Mouse (Mus musculus) forebrain, embryonic 15.5 days (tissue): ENCODE measurements at regions not wholly inside any gene's neighbourhood (a gene's known extent, or its start where the extent isn't known, plus 50 kb on each side); places are given as distances from the start of the nearest gene placed in this dataset.

Experiments
- ATAC-seq: fragments of 200-750 bp; cut with Nextera tagmentation; replicated peaks from 2 replicates; pipeline ENCODE4 v1.8.0; 2017; ENCODE audit warnings: mild to moderate bottlenecking, moderate TSS enrichment, moderate library complexity
- H3K27ac ChIP-seq: fragments of 300-500 bp; sonication (generic); replicated peaks from 2 replicates; pipeline ENCODE4 v1.5.1; 2015; ENCODE audit warnings: mild to moderate bottlenecking, inconsistent platforms
- H3K27me3 ChIP-seq: fragments of 300-500 bp; sonication (generic); 2 replicates; pipeline ENCODE4 v1.6.1; 2015; ENCODE audit warnings: inconsistent platforms
- H3K36me3 ChIP-seq: fragments of 300-500 bp; sonication (generic); 2 replicates; pipeline ENCODE4 v1.6.1; 2015; ENCODE audit warnings: mild to moderate bottlenecking, inconsistent platforms
- H3K4me1 ChIP-seq: fragments of 300-500 bp; sonication (generic); 2 replicates; pipeline ENCODE4 v1.6.1; 2015; ENCODE audit warnings: inconsistent platforms
- H3K4me2 ChIP-seq: fragments of 300-500 bp; sonication (generic); replicated peaks from 2 replicates; pipeline ENCODE4 v1.6.1; 2015; ENCODE audit warnings: mild to moderate bottlenecking, inconsistent platforms
- H3K4me3 ChIP-seq: fragments of 300-500 bp; sonication (generic); 2 replicates; pipeline ENCODE4 v1.5.1; 2015; ENCODE audit warnings: mild to moderate bottlenecking, inconsistent platforms
- H3K9ac ChIP-seq: fragments of 300-500 bp; sonication (generic); replicated peaks from 2 replicates; pipeline ENCODE4 v1.6.1; 2015; ENCODE audit warnings: mild to moderate bottlenecking, inconsistent platforms
- H3K9me3 ChIP-seq: fragments of 300-500 bp; sonication (generic); 2 replicates; pipeline ENCODE4 v1.6.1; 2016; ENCODE audit warnings: inconsistent platforms
- WGBS: fragments of 180-500 bp; shearing (Covaris S2); methylation state at CpG from one replicate; pipeline ENCODE4 v1.1.7; 2015; ENCODE audit warnings: mixed read lengths; 5-methylcytosine and 5-hydroxymethylcytosine counted together

DNA sequence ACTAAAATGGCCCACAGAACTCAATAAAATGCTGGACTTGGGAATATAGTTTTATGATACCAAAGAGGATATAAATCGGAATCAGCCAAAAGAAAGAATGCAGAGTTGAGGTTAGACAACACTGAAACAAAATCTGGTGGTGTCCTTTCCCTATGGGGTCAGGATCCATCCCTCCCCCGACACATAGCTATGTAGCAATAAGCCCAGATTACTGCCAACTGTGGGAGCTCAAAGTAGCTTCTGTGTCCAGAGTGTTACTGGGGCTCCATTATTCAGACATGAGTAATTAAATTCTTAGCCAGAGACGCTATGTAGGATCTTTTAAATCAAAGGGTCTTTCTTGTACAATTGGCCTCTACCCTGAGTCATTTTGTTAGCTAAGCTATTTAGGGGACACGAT is 109.4 kb upstream of the Igfbp7 start:
- Histone ChIP-seq H3K9ac (no peak overlapping the region), H3K4me1 (no peaks in the 10 kb centered on the region), H3K27ac (no peak overlapping the region), H3K36me3 (no peaks in the 10 kb centered on the region), H3K9me3 (no peaks in the 10 kb centered on the region), H3K4me3 (no peak overlapping the region), H3K27me3 (no peaks in the 10 kb centered on the region), H3K4me2 (no peak overlapping the region)
- no peak for ATAC-seq
- 56% methylated on average over 4 of the region's 4 CpGs for WGBS

DNA sequence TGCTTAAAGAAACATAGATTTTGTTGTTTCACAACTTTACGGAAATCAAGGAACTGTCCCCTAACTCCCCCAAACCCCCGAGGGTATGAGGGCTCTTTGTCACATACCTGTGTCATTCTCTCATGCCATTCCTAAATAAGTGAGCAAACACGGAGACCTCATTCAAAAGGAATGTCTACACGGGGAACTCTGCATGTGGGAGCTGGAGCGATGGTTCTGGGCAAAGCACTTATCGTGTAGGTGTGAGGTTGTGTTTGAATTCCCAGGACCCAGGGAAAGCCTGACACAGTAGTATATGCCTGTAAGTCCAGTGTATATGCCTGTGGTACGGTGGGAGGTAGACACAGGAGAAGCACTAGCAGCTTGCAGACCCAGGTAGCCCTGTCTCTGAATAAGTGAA is 107.6 kb upstream of the Igfbp7 start:
- no peak overlapping the region for H3K4me2 ChIP-seq
- H3K36me3 ChIP-seq = no peaks in the 10 kb centered on the region
- no peak overlapping the region for H3K9ac ChIP-seq
- H3K27ac ChIP-seq = no peak overlapping the region
- no peaks in the 10 kb centered on the region for H3K4me1 ChIP-seq
- whole genome bisulfite sequencing = 92% methylated on average over 7 of the region's 7 CpGs
- H3K9me3 ChIP-seq = no peaks in the 10 kb centered on the region
- no peak overlapping the region for H3K4me3 ChIP-seq
- no peaks in the 10 kb centered on the region for H3K27me3 ChIP-seq
- no peak for ATAC-seq

DNA sequence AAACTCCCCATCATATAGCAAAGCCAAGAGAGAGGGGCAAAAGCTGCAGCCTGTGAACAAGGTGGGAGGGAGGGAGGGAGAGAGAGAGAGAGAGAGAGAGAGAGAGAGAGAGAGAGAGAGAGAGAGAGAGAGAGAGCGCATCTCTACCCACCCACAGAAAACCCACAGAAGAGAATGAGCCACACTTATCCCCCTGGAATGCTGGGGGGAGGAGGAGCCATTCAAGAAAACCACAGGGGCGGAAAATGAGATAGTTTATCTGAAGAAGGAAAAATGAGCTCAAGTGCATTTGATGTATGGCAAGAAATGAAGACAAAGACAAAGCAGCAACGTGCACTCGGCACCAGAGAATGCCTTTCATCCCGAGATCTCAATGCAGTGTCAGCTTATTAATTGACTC is 94.8 kb upstream of the Igfbp7 start:
- Histone ChIP-seq H3K4me2 (0 out of 2 replicates have a peak overlapping the region, but pooled peaks have one; percentile 6), H3K27ac (peak overlapping the region; percentile 23; the same call in 1 of the 2 replicates)
- 7% methylated on average over 5 of the region's 5 CpGs for WGBS

DNA sequence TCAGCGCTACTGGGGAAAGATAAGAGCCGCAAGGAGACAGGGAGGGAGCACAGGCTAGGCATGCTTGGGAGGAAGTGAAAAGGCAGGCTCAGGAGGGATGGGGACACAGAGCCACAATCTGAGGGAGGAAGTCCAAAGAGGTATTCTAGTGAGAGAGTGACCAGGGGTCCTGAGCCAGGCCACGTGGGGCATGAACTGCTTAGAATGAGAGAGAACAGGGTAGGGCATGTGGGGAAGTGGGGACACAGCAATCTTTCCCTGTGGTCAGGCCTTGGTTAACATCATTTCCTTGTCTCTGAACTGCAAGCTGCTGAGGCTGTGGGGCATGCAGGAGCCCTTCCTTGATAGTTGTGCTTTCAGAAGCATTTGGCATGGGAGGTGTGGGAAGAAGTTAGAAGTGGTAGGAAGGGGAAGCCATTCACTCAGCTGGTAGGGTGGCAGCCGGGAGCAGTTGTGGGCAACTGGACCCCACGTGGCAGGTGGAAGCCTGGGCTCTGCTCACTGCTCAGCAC is 92.2 kb upstream of the Igfbp7 start:
- no peaks in the 10 kb centered on the region for H3K27me3 ChIP-seq
- peaks cover 7% of the 10 kb centered on the region; the same call in 1 of the 2 replicates for H3K4me1 ChIP-seq
- no peak overlapping the region for H3K4me3 ChIP-seq
- no peak overlapping the region for H3K4me2 ChIP-seq
- no peak overlapping the region for H3K27ac ChIP-seq
- no peaks in the 10 kb centered on the region for H3K36me3 ChIP-seq
- H3K9ac ChIP-seq = no peak overlapping the region
- ATAC-seq = no peak
- 83% methylated on average over 5 of the region's 5 CpGs for WGBS
- no peaks in the 10 kb centered on the region for H3K9me3 ChIP-seq

More for the DNA sequence above, 94.8 kb upstream of the Igfbp7 start:
- Histone ChIP-seq H3K4me1 (peaks cover 7% of the 10 kb centered on the region; the same call in 1 of the 2 replicates), H3K4me3 (no peak overlapping the region), H3K36me3 (no peaks in the 10 kb centered on the region), H3K9me3 (no peaks in the 10 kb centered on the region), H3K27me3 (no peaks in the 10 kb centered on the region), H3K9ac (no peak overlapping the region)
- ATAC-seq = no peak; the same call in 1 of the 2 replicates

DNA sequence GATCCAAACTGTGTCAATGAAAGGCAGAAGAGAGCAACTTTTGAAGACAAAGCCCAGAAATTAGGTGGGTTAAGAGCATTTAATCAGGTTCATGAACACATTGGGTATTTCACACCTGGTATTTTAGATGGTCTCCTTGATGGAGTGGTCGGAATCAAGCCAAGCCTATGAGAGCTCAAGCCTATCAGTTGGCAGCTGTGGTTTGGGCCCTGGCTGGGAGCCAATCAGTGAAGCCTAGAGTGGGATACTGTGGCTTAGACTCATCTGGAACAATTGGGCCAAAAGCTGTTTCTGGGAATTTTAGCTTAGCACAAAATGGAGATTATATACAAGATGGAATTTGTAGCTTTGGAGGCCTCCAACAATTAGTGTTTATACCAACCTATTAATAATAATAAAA is 86.8 kb upstream of the Igfbp7 start:
- 88% methylated on average over 1 of the region's 1 CpGs for WGBS

DNA sequence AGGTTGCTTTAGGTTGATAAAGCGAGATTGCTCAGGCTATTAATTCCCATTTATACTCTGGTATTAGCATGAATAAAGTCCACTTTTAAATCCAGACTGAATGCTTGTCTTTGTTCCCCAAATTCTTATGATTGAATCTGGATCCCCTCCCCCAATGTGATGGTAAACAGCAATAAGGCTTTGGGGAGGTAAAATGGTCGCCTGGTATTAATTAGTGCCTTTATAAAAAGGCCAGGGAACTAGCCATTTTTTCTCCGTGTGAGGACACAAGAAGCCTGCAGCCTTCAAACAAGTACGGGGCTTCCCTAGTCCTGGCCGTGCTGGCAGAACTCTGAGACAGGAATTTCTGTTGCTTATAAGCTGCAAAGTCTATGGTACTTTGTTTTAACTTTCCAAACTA is 81.1 kb upstream of the Igfbp7 start:
- H3K27ac ChIP-seq = no peak overlapping the region
- WGBS = 22% methylated on average over 5 of the region's 5 CpGs
- H3K4me2 ChIP-seq = no peak overlapping the region
- peaks cover 12% of the 10 kb centered on the region for H3K4me1 ChIP-seq
- no peaks in the 10 kb centered on the region for H3K27me3 ChIP-seq
- H3K36me3 ChIP-seq = no peaks in the 10 kb centered on the region
- no peak for ATAC-seq
- H3K9ac ChIP-seq = no peak overlapping the region
- no peak overlapping the region for H3K4me3 ChIP-seq
- H3K9me3 ChIP-seq = no peaks in the 10 kb centered on the region

More for the DNA sequence above, 86.8 kb upstream of the Igfbp7 start:
- Histone ChIP-seq H3K9ac (no peak overlapping the region), H3K27ac (no peak overlapping the region), H3K4me3 (no peak overlapping the region), H3K4me1 (no peaks in the 10 kb centered on the region), H3K27me3 (no peaks in the 10 kb centered on the region), H3K9me3 (no peaks in the 10 kb centered on the region), H3K36me3 (no peaks in the 10 kb centered on the region), H3K4me2 (no peak overlapping the region)
- ATAC-seq = no peak

DNA sequence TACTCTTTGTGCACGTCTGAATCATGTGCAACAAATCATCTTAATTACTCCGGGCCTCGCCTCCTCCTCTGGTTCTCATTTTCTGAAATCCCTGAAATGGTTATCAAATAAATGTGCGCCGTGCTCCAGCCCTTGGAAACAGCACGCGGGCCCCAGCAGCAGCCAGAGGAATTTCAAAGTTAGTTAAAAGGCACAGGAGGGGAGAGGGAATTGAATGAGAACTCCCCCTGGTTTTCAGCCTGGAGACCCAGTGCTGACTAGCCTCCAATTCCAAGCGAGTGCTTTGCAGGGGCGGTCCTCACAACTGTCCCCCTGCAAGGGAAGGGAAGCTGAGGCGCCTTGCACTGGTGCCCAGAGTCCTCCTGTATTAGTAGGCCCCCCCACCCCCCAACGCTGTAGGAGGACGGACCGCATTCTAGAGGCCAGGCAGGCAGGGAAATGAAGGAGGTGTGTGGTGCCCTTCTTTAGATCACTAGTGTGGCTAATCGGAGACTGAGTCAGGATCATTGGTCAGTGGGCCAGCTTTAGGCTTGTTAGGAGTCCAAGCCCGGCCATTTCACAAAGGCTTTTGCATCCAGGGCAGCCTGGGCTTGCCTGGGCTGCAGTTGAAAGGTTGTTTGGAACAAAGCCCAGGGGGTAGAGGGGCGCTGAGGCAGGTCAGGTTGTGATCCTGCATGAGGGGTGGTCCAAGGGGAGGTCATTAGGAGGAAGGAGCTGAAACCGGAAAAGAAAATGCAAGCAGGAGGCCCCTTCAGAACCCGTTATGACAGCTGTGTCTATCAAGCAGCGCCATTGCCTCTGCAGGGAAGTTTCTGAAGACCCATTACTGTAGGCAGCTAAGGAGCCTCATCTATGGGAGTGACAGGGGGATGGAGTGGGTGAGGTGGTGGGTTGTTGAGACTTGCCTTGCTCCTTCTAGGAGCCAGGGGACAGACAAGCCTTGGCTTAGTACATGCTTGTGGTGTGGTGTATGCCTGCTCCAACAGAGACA is 80.3 kb upstream of the Igfbp7 start:
- Histone ChIP-seq H3K4me2 (peak overlapping the region; percentile 39), H3K36me3 (no peaks in the 10 kb centered on the region), H3K4me3 (peak overlapping the region; percentile 21; the same call in 1 of the 2 replicates), H3K4me1 (peaks cover 12% of the 10 kb centered on the region), H3K27me3 (no peaks in the 10 kb centered on the region), H3K9me3 (no peaks in the 10 kb centered on the region), H3K27ac (no peak overlapping the region), H3K9ac (peak overlapping the region; percentile 28)
- peak; percentile 64 for ATAC-seq
- 4% methylated on average over 19 of the region's 19 CpGs for WGBS

DNA sequence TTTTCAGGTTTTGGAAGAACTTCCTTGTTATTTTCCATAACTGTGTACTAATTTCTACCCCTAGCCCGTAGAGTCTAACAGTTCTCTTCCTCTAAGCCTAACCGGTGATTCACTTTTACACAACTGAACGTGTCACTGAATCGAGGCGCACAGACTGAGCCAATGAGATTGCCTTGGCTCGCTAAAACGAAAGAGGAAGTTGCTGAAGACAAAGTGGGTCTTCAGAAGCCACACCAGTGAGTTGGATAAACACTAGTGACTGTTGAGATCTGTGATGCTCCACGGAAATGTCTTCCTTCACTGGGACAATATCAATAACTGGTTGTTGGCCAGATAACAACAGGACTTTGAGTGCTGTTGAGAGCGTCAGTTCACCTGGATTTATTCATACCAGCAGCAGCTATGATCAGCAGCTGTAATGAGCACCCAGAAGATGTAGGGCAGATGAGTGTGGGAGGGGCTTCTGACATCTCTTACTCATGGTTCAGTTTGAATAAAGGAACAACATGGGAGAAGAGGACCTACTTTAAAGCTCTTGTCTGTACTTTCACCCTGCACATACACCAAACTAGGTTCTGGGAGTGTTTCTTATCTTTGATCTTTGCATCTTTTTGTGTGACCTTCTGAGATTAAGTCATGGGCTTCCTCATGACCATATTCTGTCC is 75.3 kb upstream of the Igfbp7 start:
- H3K27ac ChIP-seq = no peak overlapping the region
- ATAC-seq = no peak
- WGBS = 92% methylated on average over 9 of the region's 9 CpGs

DNA sequence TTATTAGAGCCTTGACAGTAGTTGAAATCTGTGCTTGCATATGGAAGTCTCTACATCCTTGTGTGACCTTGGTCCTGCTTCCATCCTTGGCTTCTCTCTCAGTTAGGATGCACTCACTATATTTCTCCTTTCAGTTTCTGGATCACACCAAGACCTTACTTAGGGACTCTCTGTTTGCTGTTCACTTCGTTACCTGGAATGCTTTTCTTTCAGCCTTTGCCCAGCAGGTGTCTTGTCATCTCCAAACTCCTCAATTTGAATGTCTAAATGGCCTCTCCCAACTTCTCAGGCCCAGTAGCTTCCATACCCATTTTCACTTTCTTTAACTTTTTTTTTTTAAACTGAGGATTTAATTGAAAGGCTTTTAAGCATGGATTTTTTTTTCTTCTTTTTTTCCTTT is 74.0 kb upstream of the Igfbp7 start:
- WGBS = 60% methylated on average over 1 of the region's 1 CpGs

More for the DNA sequence above, 75.3 kb upstream of the Igfbp7 start:
- Histone ChIP-seq H3K27me3 (no peaks in the 10 kb centered on the region), H3K9ac (no peak overlapping the region), H3K36me3 (no peaks in the 10 kb centered on the region), H3K4me1 (peaks cover 7% of the 10 kb centered on the region), H3K4me3 (no peak overlapping the region), H3K4me2 (no peak overlapping the region), H3K9me3 (no peaks in the 10 kb centered on the region)

DNA sequence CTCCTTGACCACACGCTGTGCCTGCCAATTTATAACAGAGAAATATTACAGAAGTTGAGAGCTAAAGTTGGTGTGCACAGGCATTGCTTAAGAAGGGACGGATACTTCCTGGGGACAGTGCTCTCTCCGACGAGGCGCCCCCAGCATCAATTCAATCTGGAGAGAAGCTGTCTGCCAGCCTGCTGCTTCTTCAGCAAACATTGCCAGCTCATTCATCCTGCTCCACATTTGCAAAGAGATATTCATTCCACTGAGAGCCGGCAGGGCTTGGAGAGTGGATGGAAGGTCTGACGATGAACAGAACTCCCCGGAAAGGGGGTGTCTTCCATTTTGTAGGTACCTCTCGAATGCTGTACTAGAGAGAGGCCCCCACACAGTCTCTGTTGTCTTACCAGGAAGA is 70.0 kb upstream of the Igfbp7 start:
- no peak overlapping the region for H3K9ac ChIP-seq
- H3K9me3 ChIP-seq = no peaks in the 10 kb centered on the region
- H3K36me3 ChIP-seq = no peaks in the 10 kb centered on the region
- H3K4me3 ChIP-seq = no peak overlapping the region
- no peaks in the 10 kb centered on the region for H3K27me3 ChIP-seq
- H3K27ac ChIP-seq = no peak overlapping the region
- no peaks in the 10 kb centered on the region for H3K4me1 ChIP-seq
- 73% methylated on average over 9 of the region's 9 CpGs for WGBS
- ATAC-seq = no peak
- H3K4me2 ChIP-seq = no peak overlapping the region

More for the DNA sequence above, 74.0 kb upstream of the Igfbp7 start:
- Histone ChIP-seq H3K9me3 (no peaks in the 10 kb centered on the region), H3K4me1 (no peaks in the 10 kb centered on the region), H3K27ac (no peak overlapping the region), H3K4me3 (no peak overlapping the region), H3K36me3 (no peaks in the 10 kb centered on the region), H3K27me3 (no peaks in the 10 kb centered on the region), H3K9ac (no peak overlapping the region), H3K4me2 (no peak overlapping the region)
- no peak for ATAC-seq

DNA sequence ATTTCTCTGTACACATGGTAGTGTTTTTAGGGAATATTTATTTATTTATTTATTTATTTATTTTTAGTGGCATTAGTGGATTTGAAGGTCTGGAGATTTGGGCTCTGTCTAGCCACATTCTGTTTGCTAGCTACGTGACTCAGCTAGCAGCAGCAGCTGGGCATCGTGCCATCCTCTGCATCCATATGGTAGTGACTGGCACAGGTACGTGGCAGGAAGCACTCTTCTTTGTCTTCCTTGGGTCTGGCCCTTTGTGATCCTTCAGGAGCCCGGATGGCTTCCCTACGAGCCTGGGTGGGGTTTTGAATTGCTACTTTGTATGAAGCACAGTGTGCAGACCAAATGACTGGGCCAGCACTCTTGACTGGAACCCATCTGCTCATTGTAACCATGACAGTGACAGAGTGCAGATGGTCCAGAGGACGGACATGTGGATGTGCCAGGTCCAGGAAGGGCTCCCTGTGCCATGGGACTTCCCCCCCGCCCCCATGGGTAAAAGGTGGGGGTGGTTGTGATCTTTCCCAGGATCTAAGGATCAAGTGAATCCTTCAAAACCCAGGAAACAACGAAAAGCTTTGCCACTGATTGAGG is 66.2 kb upstream of the Igfbp7 start:
- Histone ChIP-seq H3K9ac (no peak overlapping the region), H3K9me3 (no peaks in the 10 kb centered on the region), H3K4me2 (no peak overlapping the region), H3K27ac (no peak overlapping the region), H3K36me3 (no peaks in the 10 kb centered on the region), H3K27me3 (no peaks in the 10 kb centered on the region), H3K4me3 (no peak overlapping the region), H3K4me1 (no peaks in the 10 kb centered on the region)
- WGBS = 65% methylated on average over 8 of the region's 8 CpGs
- ATAC-seq = peak; percentile 32; the same call in 1 of the 2 replicates
